Mouse (Mus musculus): ENCODE data around the gene Tph2.
A peak's percentile ranks its signal among the peaks of the same experiment; 100 is the strongest.

Tph2 gene

GRCm38 (mm10) chr10:115137016-115137415 lies 47.8 kb downstream of the Tph2 start:
- no peak for DNase-seq

GRCm38 (mm10) chr10:115127907-115128306 lies 56.9 kb downstream of the Tph2 start:
- peak; percentile 61 for DNase-seq

- no peak for DNase-seq
These were observed 59.3 kb downstream of the Tph2 start for GRCm38 (mm10) chr10:115125550-115125949.

- DNase-seq = no peak
These were observed 59.8 kb downstream of the Tph2 start for GRCm38 (mm10) chr10:115125027-115125426.

- peak; percentile 82 for DNase-seq
These were observed 76.9 kb downstream of the Tph2 start for GRCm38 (mm10) chr10:115107666-115108540.

- peak; percentile 92 for DNase-seq
These were observed 80.6 kb downstream of the Tph2 start for GRCm38 (mm10) chr10:115104175-115104574.

- peak; percentile 89 for DNase-seq
These were observed 84.8 kb downstream of the Tph2 start for GRCm38 (mm10) chr10:115099890-115100580.

GRCm38 (mm10) chr10:115097163-115097562 lies 87.7 kb downstream of the Tph2 start:
- peak; percentile 72 for DNase-seq

- no peak for DNase-seq
These were observed 88.6 kb downstream of the Tph2 start for GRCm38 (mm10) chr10:115096191-115096590.

- peak; percentile 7 for DNase-seq
These were observed 106.6 kb downstream of the Tph2 start for GRCm38 (mm10) chr10:115078232-115078631.

- DNase-seq = peak; percentile 57
These were observed 115.5 kb downstream of the Tph2 start for GRCm38 (mm10) chr10:115069123-115069911.

- no peak for DNase-seq
These were observed 120.9 kb downstream of the Tph2 start for GRCm38 (mm10) chr10:115063936-115064335.

- DNase-seq = peak; percentile 28
These were observed 123.3 kb downstream of the Tph2 start for GRCm38 (mm10) chr10:115061498-115061897.

GRCm38 (mm10) chr10:115060759-115061158 lies 124.1 kb downstream of the Tph2 start:
- DNase-seq = no peak

GRCm38 (mm10) chr10:115051602-115052001 lies 133.2 kb downstream of the Tph2 start:
- no peak for DNase-seq

- DNase-seq = no peak
These were observed 134.1 kb downstream of the Tph2 start for GRCm38 (mm10) chr10:115050674-115051073.

- no peak for DNase-seq
These were observed 134.6 kb downstream of the Tph2 start for GRCm38 (mm10) chr10:115050178-115050577.

- DNase-seq = no peak
These were observed 136.3 kb downstream of the Tph2 start for GRCm38 (mm10) chr10:115048565-115048964.

- no peak for DNase-seq
These were observed 149.1 kb downstream of the Tph2 start for GRCm38 (mm10) chr10:115035748-115036147.
